15 mouse cellular contexts compared by ENCODE assay signal in the genomic region with DNA sequence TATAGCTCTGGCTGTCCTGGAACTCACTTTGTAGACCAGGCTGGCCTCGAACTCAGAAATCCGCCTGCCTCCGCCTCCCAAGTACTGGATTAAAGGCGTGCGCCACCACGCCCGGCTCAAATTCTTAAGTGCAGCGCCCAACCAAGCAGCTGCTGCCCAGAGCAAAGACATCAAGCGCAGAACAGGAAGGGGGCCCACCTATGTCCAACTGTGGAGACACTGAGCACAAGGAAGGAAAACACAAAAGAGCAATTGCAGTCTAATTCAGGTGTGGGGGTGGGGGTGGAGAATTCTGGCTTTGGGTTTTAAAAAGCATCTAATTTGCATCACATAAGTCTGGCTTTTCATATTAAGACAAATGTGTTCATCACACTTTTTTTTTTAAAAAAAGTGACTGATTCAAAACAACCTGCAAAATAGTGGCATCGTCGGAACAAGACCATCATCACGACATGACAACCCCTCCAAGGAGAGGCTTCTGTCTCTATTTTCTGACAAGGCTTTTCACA. TPM values are rescaled to one million over a fixed set of nuclear protein-coding genes. Genes with fewer than 3 reads are reported as not detected.
DNase-seq lines count a peak whose midpoint lies in the region; ATAC-seq lines count a peak whose summit lies in the region.
"Had no signal": no experiment of that assay in that cellular context is flagged by ENCODE, and none has a peak within 500 bp of the region (broad histone marks: within the 10 kb centered on the region; RNA-seq: fewer than 3 reads in every experiment).

No protein-coding gene starts in this region.

- ATAC-seq in common myeloid progenitor, adult 5-6 weeks (replicated peaks; ENCODE audit: low read depth, poor library complexity, severe bottlenecking): peak; percentile 21; the same call in 1 of the 2 replicates
- ATAC-seq: CD4-positive, CD25-positive, alpha-beta regulatory T cell, adult 4 months had no signal

- WGBS in heart, embryonic 10.5 days: 66% methylated on average over 12 of the region's 12 CpGs
- 57% methylated on average over 12 of the region's 12 CpGs for WGBS in macrophage (ENCODE audit: missing documents)

- no peaks in the 10 kb centered on the region for H3K9me3 ChIP-seq in heart, embryonic 10.5 days
- H3K9me3 ChIP-seq: embryonic facial prominence, embryonic 10.5 days had no signal

- H3K36me3 ChIP-seq in heart, embryonic 10.5 days: no peaks in the 10 kb centered on the region
- H3K36me3 ChIP-seq in macrophage (ENCODE audit: inconsistent target): no peaks in the 10 kb centered on the region
- H3K36me3 ChIP-seq: embryonic facial prominence, embryonic 10.5 days had no signal

- H3K4me3 ChIP-seq in heart, embryonic 10.5 days: peak overlapping the region; percentile 1; the same call in 1 of the 2 replicates
- H3K4me3 ChIP-seq in macrophage (ENCODE audit: inconsistent target): no peak overlapping the region
- H3K4me3 ChIP-seq: embryonic facial prominence, embryonic 10.5 days; myocyte had no signal

- DNase-seq in heart, embryonic 10.5 days (ENCODE audit: low spot score): no peak
- DNase-seq in heart, adult 9 months (ENCODE audit: low spot score in 2 of 2): no peak
- DNase-seq in spleen, postnatal 10 days (ENCODE audit: low spot score in 2 of 2): peak; percentile 61 to 64
- no peak for DNase-seq in spleen, postnatal 36 days (ENCODE audit: low spot score in 2 of 2)
- DNase-seq in Muller cell, postnatal 12 days (ENCODE audit: inconsistent ontology term): no peak
- no peak for DNase-seq in thymus, postnatal 25 days
- DNase-seq: heart, postnatal 14 days; kidney, postnatal 36 days; lung, postnatal 14 days; thymus, postnatal 4 days had no signal

- peaks cover 100% of the 10 kb centered on the region for H3K79me2 ChIP-seq in macrophage (ENCODE audit: inconsistent target)

- H3K27me3 ChIP-seq in heart, embryonic 10.5 days (ENCODE audit: insufficient read depth, poor library complexity, severe bottlenecking): no peaks in the 10 kb centered on the region

- H3K27ac ChIP-seq in heart, embryonic 10.5 days: 0 out of 2 replicates have a peak overlapping the region, but pooled peaks have one; percentile 56
- H3K27ac ChIP-seq in macrophage: peak overlapping the region; percentile 69

- peaks cover 22% of the 10 kb centered on the region for H3K4me1 ChIP-seq in heart, embryonic 10.5 days

RNA-seq across cellular contexts. Expression of gene Ptprj, which starts 20.7 kb away (rescaled TPM):
- polyA plus RNA-seq in heart, embryonic 10.5 days (2016; fragmentation: Nextera tagmentation; extraction: Ambion mirVana): 1.1 and 2.4 TPM in 2 replicates
- 19.4 and 22.7 TPM in 2 replicates for total RNA-seq in common myeloid progenitor, adult 5-6 weeks (2017)
- total RNA-seq in macrophage (2018; cell fraction: chromatin; rRNA removed): 100 to 1,000 TPM; 126 to 596 (median 231) TPM
- total RNA-seq in macrophage (2018; cell fraction: cytosol; rRNA removed): 100 to 1,000 TPM; 160 to 376 (median 210) TPM
- 100 to 1,000 TPM; 188 to 661 (median 403) TPM for total RNA-seq in macrophage (2018; cell fraction: nucleus; rRNA removed)
- 88.7 to 130 TPM (median 125 TPM) in 3 replicates for polyA plus RNA-seq in macrophage (2018)

Comparison
In these comparisons a context has a peak if more than half of its experiments do, and no peak if none do; other contexts are left out.
1. DNase-seq: peak in spleen, postnatal 10 days (2 of 2); none in heart, embryonic 10.5 days (single experiment), heart, adult 9 months (0 of 2), spleen, postnatal 36 days (0 of 2), Muller cell, postnatal 12 days (single experiment) and thymus, postnatal 25 days (single experiment).
2. RNA of gene Ptprj, which starts 20.7 kb away (polyA plus RNA-seq): 88.7 to 130 TPM in macrophage; 1.1 to 2.4 TPM in heart, embryonic 10.5 days; every median in the first group is over 10 times any median in the second.